Mouse (Mus musculus) ES-E14 (cell line): Measurements from ENCODE around the gene Abcc2. TPM values are rescaled to one million over a fixed set of nuclear protein-coding genes. Genes with fewer than 3 reads are reported as not detected.

Experiments
- DNase-seq: peaks from one replicate; pipeline ENCODE4 v3.0.0-alpha.2; 2013; ENCODE audit warnings: low read depth, low spot score
- H3K27ac ChIP-seq: 2 replicates; pipeline ENCODE4 v1.5.1; 2012; ENCODE audit warnings: low read depth, mild to moderate bottlenecking, low read length, moderate library complexity, mixed read lengths; ENCODE audit not compliant: poor library complexity, insufficient read depth, severe bottlenecking
- H3K36me3 ChIP-seq: 2 replicates; pipeline ENCODE4 v1.6.1; 2012; ENCODE audit warnings: mild to moderate bottlenecking, low read length, moderate library complexity, mixed read lengths; ENCODE audit not compliant: control insufficient read depth, poor library complexity, insufficient read depth, severe bottlenecking
- H3K4me1 ChIP-seq, 2 experiments: fragments of 150-350 bp in 1 of 2; sonication (generic) in 1 of 2; 2 replicates each; pipeline ENCODE4 v1.6.1; 2012; ENCODE audit warnings: low read length in 2 of 2, mild to moderate bottlenecking in 1 of 2, mixed read lengths in 1 of 2; ENCODE audit not compliant: control insufficient read depth in 2 of 2, insufficient read depth in 2 of 2, poor library complexity in 1 of 2
- H3K4me3 ChIP-seq, 2 experiments: fragments of 150-350 bp in 1 of 2; sonication (generic) in 1 of 2; 2 replicates each; pipeline ENCODE4 v1.5.1; 2012; ENCODE audit warnings: low read length in 2 of 2, low read depth in 1 of 2, mild to moderate bottlenecking in 1 of 2, mixed read lengths in 1 of 2; ENCODE audit not compliant: insufficient read depth in 1 of 2, poor library complexity in 1 of 2, severe bottlenecking in 1 of 2
- H3K9ac ChIP-seq: 2 replicates; pipeline ENCODE4 v1.6.1; 2012; ENCODE audit warnings: low read depth, mild to moderate bottlenecking, low read length, mixed read lengths; ENCODE audit not compliant: poor library complexity, insufficient read depth, severe bottlenecking
- H3K9me3 ChIP-seq: fragments of 150-350 bp; sonication (generic); 2 replicates; pipeline ENCODE4 v1.6.1; 2012; ENCODE audit warnings: low read depth, mild to moderate bottlenecking, low read length; ENCODE audit not compliant: control insufficient read depth, insufficient read depth
- CHD2 ChIP-seq: IDR thresholded peaks from 2 replicates; pipeline ENCODE4 v1.6.1; 2014; ENCODE audit warnings: mild to moderate bottlenecking, low read depth, low read length, inconsistent platforms
- HCFC1 ChIP-seq: IDR thresholded peaks from 2 replicates; pipeline ENCODE4 v1.6.1; 2012; ENCODE audit warnings: low read length, inconsistent platforms, borderline replicate concordance; ENCODE audit not compliant: insufficient read depth
- MAFK ChIP-seq: IDR thresholded peaks from 2 replicates; pipeline ENCODE4 v1.6.1; 2014; ENCODE audit warnings: mild to moderate bottlenecking, low read depth, low read length, inconsistent platforms; ENCODE audit not compliant: insufficient read depth
- ZC3H11A ChIP-seq: IDR thresholded peaks from 2 replicates; pipeline ENCODE4 v1.6.1; 2012; ENCODE audit warnings: low read depth, mild to moderate bottlenecking, inconsistent platforms, low read length, borderline replicate concordance
- ZNF384 ChIP-seq: IDR thresholded peaks from 2 replicates; pipeline ENCODE4 v1.6.1; 2012; ENCODE audit warnings: low read depth, low read length, inconsistent platforms
- in situ Hi-C, 2 experiments: fragments of 600-800 bp; cut with MboI; formaldehyde crosslinking; loops; one replicate each; pipeline ENCODE4 v1.15.1; 2025; ENCODE audit warnings: low sequenced_read_pairs in 2 of 2, inconsistent platforms in 1 of 2; ENCODE audit not compliant: unreplicated experiment in 2 of 2
- total RNA-seq: library from RNA; depleted of rRNA; stranded (reverse); fragments of 300-350 nt; gene quantifications from 2 replicates; pipeline ENCODE4 v1.2.3, GENCODE M21; 2012; rRNA removed

The Abcc2 gene
- total RNA-seq, 1 experiment = 1.6 TPM

- no peaks in the 10 kb centered on the region for H3K36me3 ChIP-seq
- in situ Hi-C loops = no loop called here
- no peak overlapping the region for H3K27ac ChIP-seq
- TF ChIP-seq ZC3H11A (no peak), MAFK (no peak), CHD2 (no peak), HCFC1 (no peak), ZNF384 (no peak)
- no peak overlapping the region for H3K4me3 ChIP-seq
- no peak for DNase-seq
- peaks cover 9 to 32% of the 10 kb centered on the region in 2 experiments for H3K4me1 ChIP-seq
- H3K9me3 ChIP-seq = no peaks in the 10 kb centered on the region
- no peak overlapping the region for H3K9ac ChIP-seq
Observed at GRCm38 (mm10) chr19:43887725-43888124, 105.7 kb downstream of the Abcc2 start.

Other genes starting within 250 kb of the Abcc2 start
- gene Nkx2-3, start 169.9 kb upstream of the Abcc2 start, total RNA-seq = 0.27 TPM in 1 of 2 replicates, not detected in the other
- gene Slc25a28, start 107.3 kb upstream of the Abcc2 start, total RNA-seq = 54.8 and 68.4 TPM in 2 replicates
- gene Entpd7, start 92.5 kb upstream of the Abcc2 start, total RNA-seq = 10.3 and 11.4 TPM in 2 replicates
- gene Cutc, start 29.2 kb upstream of the Abcc2 start, total RNA-seq = 2.9 and 3.8 TPM in 2 replicates
- 16.9 and 19.8 TPM in 2 replicates for gene Cox15, start 29.2 kb upstream of the Abcc2 start, total RNA-seq
- 11.5 and 14.3 TPM in 2 replicates for gene Dnmbp, start 158.0 kb downstream of the Abcc2 start, total RNA-seq
- 11.3 and 11.8 TPM in 2 replicates for gene Cpn1, start 204.4 kb downstream of the Abcc2 start, total RNA-seq
- gene Cyp2c23, start 247.0 kb downstream of the Abcc2 start, total RNA-seq = 0.31 and 0.74 TPM in 2 replicates